Mouse (Mus musculus) thymus, postnatal 25 days (tissue): ENCODE results near the gene 4930402F06Rik.
A peak's percentile ranks its signal among the peaks of the same experiment; 100 is the strongest.

ENCODE experiments used
- DNase-seq: peaks from one replicate; pipeline ENCODE4 v3.0.0; 2022

4930402F06Rik gene

GRCm38 (mm10) chr2:35416473-35416872 lies 19.5 kb upstream of the 4930402F06Rik start:
- no peak for DNase-seq

GRCm38 (mm10) chr2:35412810-35413209 lies 15.8 kb upstream of the 4930402F06Rik start:
- no peak for DNase-seq

- DNase-seq, result no peak
These were observed 15.3 kb upstream of the 4930402F06Rik start for GRCm38 (mm10) chr2:35412246-35412645.

- DNase-seq, result no peak
These were observed 14.7 kb upstream of the 4930402F06Rik start for GRCm38 (mm10) chr2:35411640-35412190.

GRCm38 (mm10) chr2:35409466-35409865 lies 12.5 kb upstream of the 4930402F06Rik start:
- DNase-seq, result no peak

- no peak for DNase-seq
These were observed 11.6 kb upstream of the 4930402F06Rik start for GRCm38 (mm10) chr2:35408409-35409110.

- no peak for DNase-seq
These were observed 10.9 kb upstream of the 4930402F06Rik start for GRCm38 (mm10) chr2:35407878-35408277.

- DNase-seq, result no peak
These were observed 10.3 kb upstream of the 4930402F06Rik start for GRCm38 (mm10) chr2:35407266-35407665.

- no peak for DNase-seq
These were observed 9.6 kb upstream of the 4930402F06Rik start for GRCm38 (mm10) chr2:35406611-35407010.

GRCm38 (mm10) chr2:35402391-35402790 lies 5.4 kb upstream of the 4930402F06Rik start:
- DNase-seq, result no peak

GRCm38 (mm10) chr2:35400739-35401138 lies 3.8 kb upstream of the 4930402F06Rik start:
- no peak for DNase-seq

GRCm38 (mm10) chr2:35398184-35398828 lies 1.3 kb upstream of the 4930402F06Rik start:
- no peak for DNase-seq

- DNase-seq, result peak; percentile 80
These were observed 707 bp upstream of the 4930402F06Rik start for GRCm38 (mm10) chr2:35397590-35398173.

- no peak for DNase-seq
These were observed 11.5 kb downstream of the 4930402F06Rik start for GRCm38 (mm10) chr2:35385441-35385871.

GRCm38 (mm10) chr2:35379306-35379705 lies 17.7 kb downstream of the 4930402F06Rik start:
- no peak for DNase-seq

- DNase-seq, result no peak
These were observed 19.4 kb downstream of the 4930402F06Rik start for GRCm38 (mm10) chr2:35377600-35377999.

GRCm38 (mm10) chr2:35373003-35373402 lies 24.0 kb downstream of the 4930402F06Rik start:
- DNase-seq, result peak; percentile 48

GRCm38 (mm10) chr2:35370686-35371085 lies 26.3 kb downstream of the 4930402F06Rik start:
- no peak for DNase-seq

GRCm38 (mm10) chr2:35367629-35368028 lies 29.3 kb downstream of the 4930402F06Rik start, which contains the start of gene 4930568D16Rik:
4930568D16Rik (minus strand) TSS chr2:35367729.
- DNase-seq, result no peak

GRCm38 (mm10) chr2:35349184-35349583 lies 47.8 kb downstream of the 4930402F06Rik start:
- DNase-seq, result no peak

- DNase-seq, result no peak
These were observed 51.0 kb downstream of the 4930402F06Rik start for GRCm38 (mm10) chr2:35345984-35346383.

- no peak for DNase-seq
These were observed 54.4 kb downstream of the 4930402F06Rik start for GRCm38 (mm10) chr2:35342605-35343004.

GRCm38 (mm10) chr2:35338707-35339106 lies 58.3 kb downstream of the 4930402F06Rik start:
- no peak for DNase-seq

- no peak for DNase-seq
These were observed 58.9 kb downstream of the 4930402F06Rik start for GRCm38 (mm10) chr2:35338036-35338435.
